Mouse (Mus musculus) heart, embryonic 10.5 days (tissue): ENCODE results near the gene Pmf1. TPM values are rescaled to one million over a fixed set of nuclear protein-coding genes. Genes with fewer than 3 reads are reported as not detected.

Source experiments
- DNase-seq: peaks from one replicate; pipeline ENCODE4 v3.0.0-alpha.2; 2017; ENCODE audit warnings: low spot score
- H3K27ac ChIP-seq: fragments of 300-500 bp; sonication (generic); 2 replicates; pipeline ENCODE4 v1.5.1; 2016; ENCODE audit warnings: mild to moderate bottlenecking
- H3K27me3 ChIP-seq: fragments of 300-500 bp; sonication (generic); 2 replicates; pipeline ENCODE4 v1.6.1; 2016; ENCODE audit warnings: mild to moderate bottlenecking; ENCODE audit not compliant: poor library complexity, insufficient read depth, severe bottlenecking
- H3K36me3 ChIP-seq: fragments of 300-500 bp; sonication (generic); 2 replicates; pipeline ENCODE4 v1.6.1; 2016; ENCODE audit warnings: mild to moderate bottlenecking, moderate library complexity
- H3K4me1 ChIP-seq: fragments of 300-500 bp; sonication (generic); 2 replicates; pipeline ENCODE4 v1.6.1; 2016; ENCODE audit warnings: mild to moderate bottlenecking
- H3K4me3 ChIP-seq: fragments of 300-500 bp; sonication (generic); 2 replicates; pipeline ENCODE4 v1.5.1; 2016; ENCODE audit warnings: mild to moderate bottlenecking, moderate library complexity
- H3K9me3 ChIP-seq: fragments of 300-500 bp; sonication (generic); 2 replicates; pipeline ENCODE4 v1.6.1; 2016; ENCODE audit warnings: mild to moderate bottlenecking, moderate library complexity
- WGBS: fragments of 180-500 bp; shearing (Covaris S2); methylation state at CpG from one replicate; pipeline ENCODE4 v1.1.7; 2016; 5-methylcytosine and 5-hydroxymethylcytosine counted together
- polyA plus RNA-seq: library from polyadenylated mRNA; unstranded; fragments of >200 nt; fragmentation: Nextera tagmentation; extraction: Ambion mirVana; gene quantifications from 2 replicates; pipeline ENCODE4 v1.2.1, GENCODE M21; 2016

Pmf1 gene
- 131 and 149 TPM in 2 replicates for polyA plus RNA-seq

DNA sequence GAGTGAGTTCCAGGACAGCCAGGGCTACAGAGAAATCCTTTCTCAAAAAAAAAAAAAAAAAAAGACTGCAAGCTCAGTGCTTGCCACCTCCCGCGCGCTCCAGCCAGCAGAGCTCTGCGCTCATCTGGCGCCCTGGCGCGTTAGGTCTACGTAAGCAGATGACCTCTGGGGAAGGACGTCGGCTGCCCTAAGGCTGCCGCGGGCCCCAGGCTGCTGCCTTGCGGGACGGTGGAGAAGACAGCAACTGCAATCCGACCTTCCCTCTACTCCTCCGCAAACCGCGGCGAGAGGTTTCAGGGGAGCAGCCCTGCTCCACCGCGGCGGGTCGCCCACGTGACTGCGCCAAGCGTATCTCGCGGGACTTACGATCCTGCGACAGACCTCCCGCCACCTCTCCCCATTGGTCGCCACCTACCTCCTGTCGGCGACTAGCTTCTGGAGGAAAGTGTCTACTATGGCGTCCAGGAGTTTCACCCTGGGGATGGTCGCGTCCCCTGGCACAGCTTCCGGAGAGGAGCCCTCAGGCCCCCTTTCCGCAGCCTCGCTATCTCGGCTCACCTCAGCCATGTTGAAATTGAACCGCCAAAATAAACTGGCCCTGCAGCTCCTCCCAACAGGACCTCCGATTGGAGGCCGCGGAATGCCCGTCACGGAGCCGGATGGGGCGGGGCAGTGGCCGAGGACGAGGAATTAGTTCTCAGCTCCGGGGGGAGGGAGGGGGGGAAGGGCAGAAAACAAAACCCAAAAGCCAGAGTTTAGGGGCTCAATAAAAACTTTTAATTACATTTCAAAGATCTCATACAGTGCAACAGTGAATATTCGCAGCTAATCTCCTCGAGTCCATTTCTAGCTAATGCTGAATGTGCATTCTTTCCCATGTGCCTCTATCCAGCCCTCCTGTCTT is at the start of gene Pmf1:
TSS of gene Pmf1 (minus strand) at position 591 of the 904 bp plus-strand sequence.
- under 1% methylated on average over 54 of the region's 54 CpGs for WGBS
- DNase-seq: peak; percentile 97
- peak within 1 kb of the TSS; percentile 71 for H3K4me3 ChIP-seq

DNA sequence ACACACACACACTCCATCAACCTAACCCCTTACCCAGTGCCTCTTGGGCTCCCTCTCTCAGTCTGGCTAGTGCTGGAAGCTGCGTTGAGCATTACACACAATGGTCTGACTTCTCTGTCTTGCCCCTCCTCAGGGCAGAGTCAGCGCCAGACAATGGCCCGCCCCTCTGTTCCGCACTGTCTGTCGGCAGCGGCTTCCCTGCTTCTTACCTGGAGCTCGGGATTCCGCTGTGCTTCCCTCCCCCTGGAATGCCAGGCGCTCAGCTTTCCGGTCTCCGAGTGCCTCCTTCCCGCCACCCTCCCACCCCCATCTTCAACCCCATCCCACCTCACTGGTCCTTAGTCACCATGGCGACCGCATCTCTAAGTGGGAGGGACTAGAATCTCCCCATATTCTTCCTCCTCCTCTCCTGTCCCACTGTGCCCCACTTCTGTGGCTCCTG is 48.7 kb upstream of the Pmf1 start:
- DNase-seq: no peak

More for the DNA sequence above, at the start of gene Pmf1:
- Histone ChIP-seq H3K27ac (peak within 1 kb of the TSS; percentile 97), H3K36me3 (peaks cover 37% of the 10 kb centered on the region), H3K27me3 (no peaks in the 10 kb centered on the region), H3K4me1 (peaks cover 42% of the 10 kb centered on the region), H3K9me3 (no peaks in the 10 kb centered on the region)

DNA sequence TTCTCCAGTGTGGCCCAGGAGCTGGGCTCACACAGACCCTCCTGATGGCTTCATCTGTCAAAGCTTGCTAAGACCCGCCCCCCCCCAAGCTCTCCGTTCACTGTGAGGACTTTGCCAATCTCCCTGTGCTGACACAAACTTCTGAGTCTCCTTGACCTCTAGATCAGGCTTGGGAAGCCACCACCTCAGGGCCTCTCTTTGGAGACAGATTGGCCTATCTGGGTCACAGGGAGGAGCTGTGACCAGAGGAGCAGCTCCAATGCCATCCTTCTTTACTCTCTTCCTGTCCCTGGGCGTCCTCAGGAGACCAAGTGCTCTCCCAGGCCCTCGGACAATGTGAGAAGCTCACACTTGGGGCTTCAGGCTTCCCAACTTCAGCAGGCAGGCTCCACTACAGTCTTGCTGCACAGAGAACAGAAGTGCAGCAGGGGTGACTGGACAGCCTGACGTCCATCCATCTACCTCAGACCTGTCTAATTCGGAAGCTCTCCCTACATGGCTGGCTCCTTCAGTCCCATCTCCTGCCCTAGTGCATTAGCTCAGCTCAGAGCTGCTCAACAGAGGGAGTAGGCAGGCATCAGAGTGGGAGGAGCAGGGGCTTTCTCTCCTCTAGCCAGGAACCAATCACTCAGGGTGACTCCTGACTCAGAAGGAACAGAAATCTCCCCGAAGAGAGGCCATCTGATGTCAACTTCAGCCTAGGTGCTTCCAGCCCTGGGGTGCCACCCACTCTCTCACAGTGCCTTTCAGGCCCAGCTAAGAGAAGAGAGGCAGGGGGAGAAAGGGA is 46.8 kb upstream of the Pmf1 start:
- Histone ChIP-seq H3K27me3 (peaks cover 92% of the 10 kb centered on the region), H3K9me3 (no peaks in the 10 kb centered on the region), H3K4me1 (peaks cover 43% of the 10 kb centered on the region), H3K36me3 (no peaks in the 10 kb centered on the region), H3K27ac (peak overlapping the region; percentile 25; the same call in 1 of the 2 replicates), H3K4me3 (no peak overlapping the region)
- DNase-seq: no peak
- 58% methylated on average over 7 of the region's 7 CpGs for WGBS

More for the DNA sequence above, 48.7 kb upstream of the Pmf1 start:
- H3K27me3 ChIP-seq: peaks cover 74% of the 10 kb centered on the region
- 3% methylated on average over 14 of the region's 14 CpGs for WGBS
- H3K4me3 ChIP-seq: peak overlapping the region; percentile 45
- H3K9me3 ChIP-seq: no peaks in the 10 kb centered on the region
- H3K36me3 ChIP-seq: no peaks in the 10 kb centered on the region
- H3K27ac ChIP-seq: peak overlapping the region; percentile 22; the same call in 1 of the 2 replicates
- H3K4me1 ChIP-seq: peaks cover 40% of the 10 kb centered on the region

DNA sequence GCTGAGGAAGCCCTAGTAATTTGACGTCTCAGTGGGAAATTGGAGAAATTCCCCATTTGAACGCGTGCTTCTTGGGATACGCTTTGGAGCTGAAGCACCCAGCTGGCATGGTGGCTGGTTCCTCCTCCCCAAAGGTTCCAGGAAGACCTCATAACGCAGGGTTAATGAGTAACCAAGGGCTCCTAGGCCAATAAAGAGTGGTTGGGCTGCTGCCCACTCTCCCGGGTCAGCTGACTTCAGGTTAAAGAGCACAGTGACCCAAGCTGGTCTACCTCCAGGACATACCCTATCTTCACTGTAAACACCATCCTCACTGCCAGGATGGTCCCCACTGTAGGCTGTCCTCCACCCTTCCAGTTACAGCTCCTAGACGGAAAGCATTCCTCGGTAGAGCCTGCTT is 46.2 kb upstream of the Pmf1 start:
- peaks cover 43% of the 10 kb centered on the region for H3K4me1 ChIP-seq
- peak overlapping the region; percentile 25; the same call in 1 of the 2 replicates for H3K27ac ChIP-seq
- WGBS: 78% methylated on average over 8 of the region's 8 CpGs
- H3K4me3 ChIP-seq: no peak overlapping the region
- DNase-seq: no peak
- H3K36me3 ChIP-seq: no peaks in the 10 kb centered on the region
- no peaks in the 10 kb centered on the region for H3K9me3 ChIP-seq
- H3K27me3 ChIP-seq: peaks cover 97% of the 10 kb centered on the region

DNA sequence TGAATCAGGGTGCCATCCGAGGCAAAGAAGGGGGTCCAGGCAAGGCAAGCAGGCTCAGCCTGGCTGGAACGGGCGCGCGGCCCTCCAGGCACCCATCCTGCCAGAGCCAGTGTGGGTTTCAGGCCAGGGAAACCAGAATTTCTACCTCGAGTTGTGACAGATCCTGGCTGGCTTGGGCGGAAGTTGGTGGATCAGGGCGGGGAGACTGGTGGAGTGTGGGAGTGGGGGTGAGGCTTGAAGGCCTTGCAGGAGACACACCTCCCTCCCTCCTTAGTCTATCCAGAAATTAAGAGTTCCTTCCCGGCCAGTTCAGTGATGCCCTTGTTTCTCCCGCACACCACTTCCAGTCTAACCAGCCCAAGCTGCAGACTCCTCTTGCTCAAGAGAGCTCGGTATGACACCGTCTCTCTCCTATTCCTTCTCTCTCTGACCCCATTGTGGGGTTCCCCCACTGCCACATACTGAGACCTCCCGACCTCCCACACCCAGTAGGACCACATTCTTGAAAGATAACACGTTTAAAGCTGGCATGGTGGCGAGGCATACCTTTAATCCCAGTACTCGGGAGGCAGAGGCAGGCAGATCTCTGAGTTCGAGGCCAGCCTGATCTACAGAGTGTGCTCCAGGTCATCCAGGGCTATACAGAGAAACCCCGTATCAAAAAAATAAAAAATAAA is 45.6 kb upstream of the Pmf1 start:
- peaks cover 97% of the 10 kb centered on the region for H3K27me3 ChIP-seq

DNA sequence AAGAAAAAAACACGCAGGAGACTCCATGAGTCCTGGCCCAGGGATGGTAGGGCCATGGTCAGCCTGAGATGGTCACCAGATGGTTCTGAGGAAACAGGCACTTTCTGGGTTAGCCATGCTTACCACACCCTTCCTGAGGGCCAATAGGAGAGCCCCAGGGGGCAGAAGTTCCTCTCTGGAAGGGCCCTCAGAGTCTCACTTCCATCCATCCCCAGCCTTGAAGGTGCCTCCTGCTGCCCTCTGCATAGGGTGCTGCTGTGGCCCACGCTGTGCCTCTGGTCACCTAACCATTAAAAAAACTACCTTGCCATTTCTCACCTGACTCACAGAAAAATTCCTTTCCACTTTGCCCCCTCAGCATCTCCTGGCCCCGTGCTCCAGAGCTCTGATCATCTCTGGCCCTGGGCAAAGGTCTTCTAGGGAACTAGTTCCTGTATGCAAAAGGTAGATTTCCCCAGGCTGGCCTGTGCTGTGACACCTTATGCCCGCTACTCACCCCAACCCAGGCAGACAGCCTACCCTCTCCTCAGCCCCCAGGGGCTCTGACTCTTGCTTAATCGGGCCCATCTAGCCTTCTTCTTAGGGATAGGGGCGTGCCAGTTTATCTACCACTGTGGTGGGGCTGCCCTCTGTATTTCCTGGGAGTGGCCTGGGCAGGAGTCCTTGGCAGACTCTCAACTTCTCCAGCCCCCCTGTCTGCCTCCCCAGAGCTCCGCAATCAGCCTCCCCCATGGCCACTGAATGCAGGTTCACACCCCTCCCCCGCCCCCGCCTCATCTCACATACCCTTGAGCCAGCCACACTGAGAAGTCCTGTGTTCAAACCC is 44.8 kb upstream of the Pmf1 start:
- WGBS: 37% methylated on average over 9 of the region's 9 CpGs
- peaks cover 97% of the 10 kb centered on the region for H3K27me3 ChIP-seq
- H3K4me1 ChIP-seq: peaks cover 41% of the 10 kb centered on the region
- peak overlapping the region; percentile 64 for H3K27ac ChIP-seq
- H3K4me3 ChIP-seq: no peak overlapping the region
- H3K36me3 ChIP-seq: no peaks in the 10 kb centered on the region
- no peak for DNase-seq
- no peaks in the 10 kb centered on the region for H3K9me3 ChIP-seq

More for the DNA sequence above, 45.6 kb upstream of the Pmf1 start:
- H3K27ac ChIP-seq: peak overlapping the region; percentile 64; the same call in 1 of the 2 replicates
- WGBS: 64% methylated on average over 18 of the region's 18 CpGs
- H3K36me3 ChIP-seq: no peaks in the 10 kb centered on the region
- no peak overlapping the region for H3K4me3 ChIP-seq
- peaks cover 40% of the 10 kb centered on the region for H3K4me1 ChIP-seq
- no peak for DNase-seq
- no peaks in the 10 kb centered on the region for H3K9me3 ChIP-seq

DNA sequence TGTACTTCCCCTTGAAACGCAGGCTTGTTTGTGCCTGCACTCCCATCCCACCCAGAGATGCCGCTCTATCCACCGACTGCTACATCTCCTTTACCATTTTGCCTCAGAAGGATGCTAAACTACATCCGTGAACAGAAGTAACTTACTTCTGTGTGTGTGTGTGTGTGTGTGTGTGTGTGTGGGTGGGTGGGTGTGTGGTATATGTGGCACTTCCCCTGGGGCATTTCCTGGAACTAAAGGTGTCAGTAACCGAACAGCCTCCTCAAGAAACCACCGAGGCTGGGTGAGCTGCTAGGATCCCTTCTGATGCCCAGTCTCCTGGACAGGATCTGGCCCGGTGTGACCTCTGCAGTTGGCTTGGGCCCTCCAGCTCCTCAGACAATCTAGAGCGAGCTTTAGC is 43.9 kb upstream of the Pmf1 start:
- no peak overlapping the region for H3K27ac ChIP-seq
- H3K36me3 ChIP-seq: no peaks in the 10 kb centered on the region
- no peak overlapping the region for H3K4me3 ChIP-seq
- peaks cover 95% of the 10 kb centered on the region for H3K27me3 ChIP-seq
- H3K9me3 ChIP-seq: no peaks in the 10 kb centered on the region
- peaks cover 49% of the 10 kb centered on the region for H3K4me1 ChIP-seq
- WGBS: 63% methylated on average over 8 of the region's 8 CpGs
- DNase-seq: no peak

DNA sequence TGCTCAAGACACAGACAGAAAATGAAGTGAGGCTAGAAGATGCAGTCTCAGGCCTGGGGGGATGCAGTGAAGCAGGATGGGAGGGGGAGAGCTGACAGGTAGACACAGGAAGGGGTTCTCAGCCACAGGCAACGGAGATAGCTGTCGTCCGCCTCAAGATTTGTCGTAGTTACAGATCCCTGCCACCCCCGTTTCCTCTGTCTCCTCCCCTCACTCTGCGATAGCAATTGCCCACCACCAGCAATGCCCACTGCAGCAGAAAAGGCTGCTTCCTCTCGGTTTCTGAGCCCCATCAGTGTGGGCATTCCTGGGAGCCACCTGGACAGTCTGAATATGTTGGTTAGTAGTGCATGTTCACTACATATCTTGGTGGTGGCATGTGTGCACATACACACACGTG is 43.2 kb upstream of the Pmf1 start:
- Histone ChIP-seq H3K27ac (no peak overlapping the region), H3K4me1 (peaks cover 46% of the 10 kb centered on the region), H3K27me3 (peaks cover 95% of the 10 kb centered on the region), H3K36me3 (no peaks in the 10 kb centered on the region), H3K4me3 (no peak overlapping the region), H3K9me3 (no peaks in the 10 kb centered on the region)
- 47% methylated on average over 8 of the region's 8 CpGs for WGBS
- DNase-seq: no peak

DNA sequence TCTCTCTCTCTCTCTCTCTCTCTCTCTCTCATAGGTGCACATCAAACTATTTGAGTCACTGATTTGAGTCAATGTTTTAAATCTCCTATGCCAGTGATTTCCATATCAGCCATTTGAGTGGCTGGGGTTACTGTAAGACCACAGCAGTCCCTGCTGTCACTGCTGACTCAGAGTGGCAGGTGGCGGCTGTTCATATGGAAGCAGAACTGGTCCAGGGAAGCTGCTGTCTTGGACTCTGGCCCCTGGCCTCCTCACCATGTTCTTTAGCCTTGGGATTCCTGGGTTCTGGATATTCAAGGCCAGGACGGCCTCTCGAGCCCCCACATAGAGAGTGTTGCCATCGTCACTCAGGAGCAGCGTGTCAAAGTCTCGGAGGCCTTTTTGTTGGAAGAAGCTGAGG is 42.6 kb upstream of the Pmf1 start:
- peaks cover 49% of the 10 kb centered on the region for H3K4me1 ChIP-seq
- H3K4me3 ChIP-seq: no peak overlapping the region
- no peak for DNase-seq
- peaks cover 92% of the 10 kb centered on the region for H3K27me3 ChIP-seq
- H3K36me3 ChIP-seq: no peaks in the 10 kb centered on the region
- no peaks in the 10 kb centered on the region for H3K9me3 ChIP-seq
- 66% methylated on average over 6 of the region's 6 CpGs for WGBS
- no peak overlapping the region for H3K27ac ChIP-seq

DNA sequence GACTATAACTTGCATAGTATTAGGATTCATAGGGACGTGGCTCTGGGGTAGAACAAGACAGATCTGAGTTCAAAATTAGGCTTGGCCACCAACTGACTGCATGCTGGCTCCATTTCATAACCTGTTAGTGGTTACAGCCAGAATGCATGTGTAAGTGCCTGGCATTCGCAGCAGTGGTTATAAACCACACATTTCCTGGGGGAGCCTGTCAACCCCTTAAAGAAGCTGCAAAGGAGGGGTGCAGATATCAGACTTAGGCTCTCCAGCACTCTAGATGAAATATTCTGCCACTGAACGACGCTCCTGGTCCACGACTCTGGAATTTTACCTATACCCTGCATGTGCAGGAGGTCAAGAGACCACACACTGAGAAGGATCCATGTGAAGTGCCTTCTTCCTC is 42.1 kb upstream of the Pmf1 start:
- Histone ChIP-seq H3K4me1 (peaks cover 46% of the 10 kb centered on the region), H3K4me3 (no peak overlapping the region), H3K9me3 (no peaks in the 10 kb centered on the region), H3K27ac (no peak overlapping the region), H3K36me3 (no peaks in the 10 kb centered on the region), H3K27me3 (peaks cover 87% of the 10 kb centered on the region)
- DNase-seq: no peak
- WGBS: 72% methylated on average over 5 of the region's 5 CpGs

DNA sequence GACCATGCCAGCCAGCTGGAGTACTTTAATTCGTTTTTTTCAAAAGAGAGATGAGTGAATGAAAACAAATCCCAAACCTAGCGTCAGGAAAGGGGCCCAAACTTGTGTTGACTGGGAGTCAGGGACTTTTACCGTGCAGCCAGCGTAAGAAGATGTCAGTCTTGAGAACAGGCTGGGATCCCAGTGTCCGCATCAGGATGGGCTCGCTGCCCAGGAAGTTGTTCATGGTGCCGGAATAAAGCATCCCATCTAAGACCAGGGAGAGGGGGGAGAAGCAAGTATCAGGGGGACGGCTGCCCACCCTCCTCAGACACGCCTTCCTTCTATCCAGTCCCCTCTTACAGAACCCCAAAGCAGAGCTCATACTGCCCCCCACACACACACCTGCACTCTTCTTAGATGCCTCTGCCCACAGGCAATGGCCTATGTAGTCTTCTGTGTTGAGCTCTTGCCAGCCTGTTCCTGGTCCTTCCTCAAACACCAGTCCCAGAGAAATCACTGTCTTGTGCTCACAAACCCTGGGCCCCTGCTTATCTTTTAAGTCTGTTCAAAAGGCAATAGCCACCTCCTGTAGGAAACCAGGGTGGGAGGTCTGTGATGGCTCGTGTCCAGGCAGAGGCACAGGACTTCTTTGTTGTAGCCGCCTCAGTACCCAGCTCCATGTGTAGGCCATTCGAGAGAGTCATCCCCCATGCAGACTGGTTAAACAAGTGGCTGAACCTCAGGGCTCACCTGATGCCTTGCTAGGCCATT is 40.4 kb upstream of the Pmf1 start:
- Histone ChIP-seq H3K9me3 (no peaks in the 10 kb centered on the region), H3K36me3 (no peaks in the 10 kb centered on the region), H3K4me1 (peaks cover 35% of the 10 kb centered on the region), H3K27ac (no peak overlapping the region), H3K27me3 (peaks cover 77% of the 10 kb centered on the region), H3K4me3 (no peak overlapping the region)
- no peak for DNase-seq
- WGBS: 70% methylated on average over 12 of the region's 12 CpGs
